Mouse (Mus musculus): Measurements from ENCODE around the gene Ogdhl. TPM values are rescaled to one million over a fixed set of nuclear protein-coding genes. Genes with fewer than 3 reads are reported as not detected.
"Not testable (repeated sequence)": the region's sequence is repeated elsewhere in the genome, so short reads cannot be mapped to it uniquely, and the experiment has no call there.

Gene Ogdhl
- total RNA-seq (2021): 1 to 10 TPM; 1.7 to 2.3 TPM
- long read RNA-seq, experiment 1, partial matches to known transcripts: 0 of 3 reads
- long read RNA-seq, experiment 1, other reads (novel, unspliced or antisense): 0 of 3 reads
- long read RNA-seq, experiment 2, partial matches to known transcripts: 0 of 1 reads
- long read RNA-seq, experiment 2, other reads (novel, unspliced or antisense): 0 of 1 reads

DNA sequence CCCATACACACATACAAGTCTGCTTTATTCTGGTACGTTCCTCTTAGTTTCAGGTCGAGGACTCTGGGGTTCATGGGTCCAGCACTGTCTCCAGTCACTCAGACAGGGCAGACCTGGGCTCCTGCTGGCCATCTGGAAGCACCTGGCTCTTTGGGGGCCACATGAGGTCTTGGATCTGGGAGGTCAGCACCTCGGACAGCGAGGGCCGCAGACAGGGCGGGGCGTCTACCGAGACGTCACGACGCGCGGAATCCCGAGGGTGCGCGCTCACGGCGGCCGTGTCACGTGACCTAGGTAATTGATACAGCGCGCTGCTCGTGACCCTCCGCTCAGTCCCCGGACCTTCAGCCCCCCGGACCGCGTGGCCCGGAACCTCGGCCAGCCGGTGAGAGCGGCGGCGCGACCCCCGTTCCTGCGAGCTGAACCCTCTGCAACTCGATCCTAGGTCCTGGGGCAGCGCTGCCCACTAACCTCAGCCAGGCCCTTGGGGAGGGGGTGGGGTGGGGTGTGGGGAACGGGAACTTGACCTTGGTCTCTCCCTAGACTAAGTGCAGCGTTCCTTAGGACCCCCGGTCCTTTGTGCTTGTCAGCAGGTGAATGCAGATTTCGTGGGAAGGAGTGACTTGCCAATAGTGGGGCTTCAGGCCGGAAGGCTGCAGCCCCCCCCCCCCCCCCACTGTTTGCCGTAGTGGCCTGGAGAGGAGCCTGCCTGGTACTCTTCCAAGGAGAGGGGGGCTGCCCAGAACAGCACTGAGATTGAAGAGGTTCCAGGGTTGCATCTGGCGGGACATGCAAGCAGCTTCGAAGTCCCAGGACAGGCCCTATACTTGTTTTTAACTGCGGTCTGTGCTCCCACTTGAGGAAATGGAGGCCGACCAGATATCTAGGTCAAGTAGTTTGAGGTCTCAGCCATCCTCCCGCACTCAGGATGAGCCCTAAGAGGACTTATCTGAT is at the start of gene Ogdhl:
Gene Ogdhl, plus strand, starts transcription at position 288 of the 954 bp plus-strand sequence.
- DNase-seq: peak; percentile 75

DNA sequence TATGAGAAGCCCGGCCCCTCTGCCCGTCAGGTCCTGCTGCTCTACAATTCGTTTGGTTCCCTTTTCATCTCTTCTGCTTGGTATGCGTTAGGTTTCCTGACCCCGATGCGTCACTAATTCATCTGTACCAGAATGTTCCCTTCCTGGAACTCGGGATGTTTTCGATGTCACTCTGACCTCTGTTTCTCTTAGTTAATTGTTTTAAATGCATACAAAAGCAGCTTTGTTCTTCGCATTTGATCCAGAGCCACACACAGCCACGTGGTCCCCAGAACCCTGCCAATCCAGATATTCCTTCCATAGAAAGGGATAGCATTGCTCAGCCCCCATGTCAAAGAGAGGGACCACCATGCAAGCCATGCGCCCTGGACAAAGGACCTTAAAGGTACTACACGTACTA is 20.2 kb upstream of the Ogdhl start:
- no peak for DNase-seq

DNA sequence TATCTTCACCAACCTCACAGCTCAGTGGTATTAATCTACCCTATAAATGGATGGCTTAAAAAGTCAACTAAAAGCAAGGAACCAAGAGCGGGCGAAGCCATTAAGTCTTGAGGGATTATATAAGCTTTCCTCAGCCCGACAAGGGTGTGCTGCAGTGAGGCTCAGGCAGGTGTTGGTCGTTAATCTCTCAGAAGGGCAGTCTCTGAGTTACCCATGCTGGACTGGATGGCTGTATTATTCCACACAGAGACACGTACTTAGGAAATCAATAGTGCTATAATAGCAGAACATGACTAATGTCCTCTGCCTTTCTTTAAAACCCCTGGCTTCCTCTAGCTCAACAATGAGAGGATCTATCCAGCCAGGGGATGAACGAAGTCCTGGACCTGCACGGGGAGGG is 19.4 kb upstream of the Ogdhl start:
- DNase-seq: no peak

DNA sequence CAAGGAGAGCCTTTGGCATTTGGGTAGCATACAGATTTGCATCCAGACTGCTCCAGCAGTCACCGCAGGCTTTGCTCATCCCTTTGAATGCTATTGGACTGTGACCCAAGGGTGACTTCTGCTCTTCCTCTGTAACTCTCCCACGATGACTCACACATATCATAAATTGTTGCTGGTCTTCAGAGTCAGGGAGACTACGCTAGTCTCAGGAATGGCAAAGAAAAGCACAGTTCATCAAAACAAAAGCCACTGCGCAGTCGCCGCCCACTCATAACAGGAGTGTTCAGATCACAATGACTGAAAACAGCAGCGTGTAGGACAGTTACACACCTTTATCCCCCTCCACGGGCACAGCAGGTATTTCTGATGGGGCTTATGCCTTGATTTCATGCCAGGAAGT is 16.9 kb upstream of the Ogdhl start:
- DNase-seq: no peak

DNA sequence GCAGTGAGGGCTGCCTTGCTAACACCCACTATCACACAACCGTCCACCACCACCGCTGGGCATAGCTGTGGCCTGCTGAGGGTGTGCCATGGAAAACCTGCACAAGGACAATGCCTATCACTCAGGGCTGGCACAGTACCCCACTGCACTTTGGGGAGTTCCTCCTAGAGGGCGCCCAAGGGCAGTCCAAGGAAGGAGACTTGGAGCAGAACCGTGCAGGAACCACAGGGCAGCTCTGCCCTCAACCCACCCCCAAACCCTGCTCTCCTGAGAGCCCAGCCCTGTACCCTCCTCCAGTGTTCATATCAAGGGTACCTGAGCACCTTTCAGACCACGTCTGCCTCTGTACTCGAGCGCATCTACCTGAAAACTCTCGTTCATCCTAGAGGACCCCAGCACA is 11.9 kb upstream of the Ogdhl start:
- DNase-seq: peak; percentile 47

DNA sequence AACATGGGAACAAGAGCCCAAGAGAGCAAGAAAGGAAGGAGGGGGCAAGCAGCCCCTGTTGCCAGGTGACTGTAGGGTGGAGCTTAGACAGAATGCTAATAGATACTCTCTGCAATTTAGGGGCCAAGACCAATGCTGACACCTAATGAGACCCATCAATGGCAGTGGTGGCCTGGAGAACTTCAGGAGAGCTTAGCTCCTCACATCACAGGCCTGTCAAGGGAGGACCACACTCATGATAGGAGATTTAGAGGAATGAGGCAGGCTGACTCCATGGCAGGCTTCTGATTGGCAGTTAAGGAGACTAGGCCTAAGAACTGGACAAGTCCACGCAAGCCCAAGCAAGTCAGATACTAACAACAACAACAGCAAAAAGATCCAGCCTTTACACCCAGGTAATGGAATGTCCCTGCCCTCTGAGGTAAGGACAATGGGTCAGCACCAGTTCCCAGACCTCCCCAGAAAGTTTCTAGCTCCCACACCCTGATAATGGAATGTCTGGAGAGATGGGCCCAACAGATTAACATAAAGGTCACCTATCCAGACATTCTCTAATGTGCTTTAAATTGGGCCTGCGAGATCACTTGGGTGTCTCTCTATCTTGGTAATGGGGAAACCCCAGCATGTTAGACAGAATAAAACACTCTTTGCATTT is 10.3 kb upstream of the Ogdhl start:
- no peak for DNase-seq

DNA sequence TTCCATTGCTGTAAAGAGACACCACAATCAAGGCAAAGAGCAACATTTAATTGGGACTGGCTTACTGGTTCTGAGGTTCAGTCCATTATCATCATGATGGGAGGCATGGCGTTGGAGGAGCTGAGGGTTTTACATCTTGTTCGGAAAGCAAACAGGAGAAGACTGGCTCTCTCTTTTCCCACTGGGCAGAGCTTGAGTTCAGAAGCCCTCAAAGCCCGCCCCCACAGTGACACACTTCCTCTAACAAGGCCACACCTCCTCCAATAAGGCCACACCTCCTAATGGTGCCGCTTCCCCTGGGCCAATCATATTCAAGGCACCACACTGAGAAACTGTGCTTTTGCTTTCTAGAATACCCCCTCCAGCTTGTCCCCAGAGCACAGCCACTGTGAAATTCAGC is 4.0 kb upstream of the Ogdhl start:
- DNase-seq: no peak

DNA sequence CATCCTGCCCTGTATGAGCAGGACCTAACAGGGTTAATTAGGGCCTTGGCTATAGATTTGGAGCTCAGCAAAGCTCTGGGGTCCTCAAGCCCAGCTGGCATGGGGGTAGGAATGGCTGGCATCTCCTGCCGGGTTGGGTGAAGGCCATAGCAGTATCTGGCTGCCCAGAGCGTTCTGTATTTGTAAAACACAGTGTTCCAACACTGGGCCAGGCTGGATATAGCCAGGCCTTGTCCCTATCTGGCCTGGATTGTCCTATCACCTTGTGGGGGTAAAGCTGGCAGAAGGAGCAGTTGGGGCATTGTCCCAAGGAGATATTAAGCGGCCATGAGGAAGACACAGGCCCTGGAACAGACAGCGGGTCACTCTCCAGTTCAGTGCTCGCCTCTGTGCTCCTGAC is 1.4 kb downstream of the Ogdhl start:
- DNase-seq: no peak

DNA sequence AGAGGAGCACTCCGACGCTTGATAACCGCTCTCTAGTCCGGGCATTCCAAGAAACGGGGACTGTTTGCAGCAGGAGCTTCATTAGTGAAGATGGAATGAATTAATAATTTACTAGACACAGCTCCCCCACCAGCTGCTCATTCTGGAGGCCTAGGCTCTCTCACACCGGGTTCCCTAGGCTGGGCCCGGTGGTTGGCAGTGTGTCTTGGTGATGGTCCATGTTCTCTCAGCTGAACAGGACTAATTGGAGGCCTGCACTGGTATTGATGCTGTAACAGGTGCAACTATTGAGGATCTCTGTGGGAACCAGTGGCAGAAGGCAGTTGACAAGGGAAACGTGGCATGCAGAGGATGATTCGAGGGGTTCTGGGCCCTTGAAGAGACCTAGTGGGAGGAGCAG is 5.5 kb downstream of the Ogdhl start:
- no peak for DNase-seq

DNA sequence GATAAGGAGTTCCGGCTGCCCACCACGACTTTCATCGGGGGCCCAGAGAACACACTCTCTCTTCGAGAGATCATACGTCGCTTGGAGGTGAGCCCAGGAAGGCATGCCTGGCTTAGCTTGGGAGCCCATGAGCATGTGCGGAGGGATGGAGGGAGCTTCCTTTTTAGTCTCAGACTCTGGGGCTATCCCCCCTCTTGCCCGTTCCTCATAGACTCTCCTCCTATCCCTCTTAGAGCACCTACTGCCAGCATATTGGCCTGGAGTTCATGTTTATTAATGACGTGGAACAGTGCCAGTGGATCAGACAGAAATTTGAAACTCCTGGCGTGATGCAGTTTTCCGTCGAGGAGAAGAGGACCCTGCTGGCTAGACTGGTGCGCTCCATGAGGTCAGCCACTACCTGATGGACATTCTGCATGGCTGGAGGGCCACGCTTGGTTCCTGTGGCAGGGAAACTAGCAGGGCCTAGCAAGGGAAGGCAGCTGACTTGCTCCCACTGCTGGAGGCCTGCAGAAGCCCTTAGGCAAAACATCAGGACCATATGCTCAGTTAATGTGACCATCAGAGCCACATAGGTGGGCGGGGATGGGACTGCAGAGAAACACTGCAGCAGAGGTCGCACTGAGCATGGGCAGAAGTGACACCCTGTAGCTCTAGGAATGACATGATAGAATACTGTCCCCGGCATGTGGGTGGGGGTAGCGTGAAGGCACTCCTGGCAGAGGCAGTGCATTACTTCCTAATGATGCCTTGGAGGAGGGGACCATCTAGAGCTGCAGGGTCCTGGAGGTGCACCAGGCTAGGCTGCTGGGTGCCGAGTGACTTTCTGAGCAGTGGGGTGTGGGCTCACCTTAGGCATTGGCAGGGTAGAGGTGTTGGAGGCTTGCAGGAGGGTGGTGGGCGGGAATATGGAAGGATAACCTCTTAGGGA is 11.0 kb downstream of the Ogdhl start:
- no peak for DNase-seq

DNA sequence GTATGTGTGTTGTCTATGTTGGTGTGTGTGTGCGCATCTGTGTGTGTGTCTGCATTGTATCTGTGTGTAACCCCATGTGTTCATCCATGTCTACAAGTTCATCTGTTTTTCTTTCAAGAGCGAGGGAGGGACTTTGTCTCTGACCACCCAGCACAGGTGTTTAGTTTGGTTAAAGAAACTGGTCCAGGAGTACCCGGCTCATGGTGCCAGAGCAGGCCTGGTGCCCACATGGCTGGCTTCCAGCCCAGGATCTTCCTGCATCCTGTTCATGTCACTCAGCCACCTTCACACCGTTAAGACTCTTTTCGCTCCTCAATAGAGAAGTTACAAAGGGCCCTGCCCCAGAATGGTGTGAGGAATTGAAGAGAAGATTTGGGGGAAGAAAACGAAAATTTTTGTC is 14.2 kb downstream of the Ogdhl start:
- no peak for DNase-seq

DNA sequence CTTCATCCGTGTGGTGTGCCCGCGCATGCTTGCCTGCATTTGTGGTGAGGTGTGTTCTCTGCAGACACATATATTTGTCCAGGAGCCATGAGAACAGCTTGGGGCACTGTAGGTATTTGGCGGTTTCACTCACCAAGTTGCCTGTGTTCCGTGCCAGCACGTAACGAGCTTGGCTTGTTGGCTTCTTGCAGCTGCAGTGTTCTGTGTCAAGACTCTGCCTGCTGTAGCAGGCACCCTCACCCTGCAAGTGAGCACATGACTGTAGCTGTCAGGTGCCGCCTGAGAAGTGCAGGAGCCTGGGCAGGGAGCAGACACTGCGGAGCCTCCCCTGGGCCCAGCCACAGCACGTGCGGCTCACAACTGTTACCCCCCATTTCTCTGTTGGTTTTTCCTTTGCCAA is 14.7 kb downstream of the Ogdhl start:
- DNase-seq: no peak

DNA sequence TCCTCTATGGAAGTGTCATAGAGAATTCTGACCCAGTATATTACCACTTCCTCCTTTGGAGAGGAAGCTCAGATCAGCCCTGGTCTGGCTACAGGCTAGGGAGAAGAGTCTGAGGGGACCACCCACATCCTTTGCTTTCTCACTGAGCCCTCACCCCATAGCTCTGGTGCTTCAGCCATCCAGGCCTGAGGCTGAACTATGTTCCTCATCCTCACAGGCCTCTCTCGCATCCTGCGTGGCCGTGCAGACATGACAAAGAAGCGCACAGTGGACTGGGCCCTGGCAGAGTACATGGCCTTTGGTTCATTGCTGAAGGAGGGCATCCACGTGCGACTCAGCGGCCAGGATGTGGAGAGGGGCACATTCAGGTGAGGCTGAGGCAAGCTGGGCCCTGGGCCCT is 20.0 kb downstream of the Ogdhl start:
- no peak for DNase-seq

DNA sequence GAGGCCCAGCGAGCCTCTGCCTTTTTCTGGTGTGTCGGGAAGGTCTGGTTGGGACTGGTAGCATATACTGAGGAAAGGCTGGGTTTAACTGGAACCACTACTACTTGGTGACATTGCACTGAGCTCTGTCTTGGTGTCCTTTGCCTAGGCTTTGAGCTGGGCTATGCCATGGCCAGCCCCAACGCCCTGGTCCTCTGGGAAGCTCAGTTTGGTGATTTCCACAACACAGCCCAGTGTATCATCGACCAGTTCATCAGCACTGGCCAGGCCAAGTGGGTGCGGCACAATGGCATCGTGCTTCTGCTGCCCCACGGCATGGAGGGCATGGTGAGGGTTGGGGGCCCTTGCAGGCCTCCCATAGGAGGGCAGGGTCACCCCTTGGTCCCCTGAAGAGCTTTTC is 22.4 kb downstream of the Ogdhl start:
- no peak for DNase-seq

DNA sequence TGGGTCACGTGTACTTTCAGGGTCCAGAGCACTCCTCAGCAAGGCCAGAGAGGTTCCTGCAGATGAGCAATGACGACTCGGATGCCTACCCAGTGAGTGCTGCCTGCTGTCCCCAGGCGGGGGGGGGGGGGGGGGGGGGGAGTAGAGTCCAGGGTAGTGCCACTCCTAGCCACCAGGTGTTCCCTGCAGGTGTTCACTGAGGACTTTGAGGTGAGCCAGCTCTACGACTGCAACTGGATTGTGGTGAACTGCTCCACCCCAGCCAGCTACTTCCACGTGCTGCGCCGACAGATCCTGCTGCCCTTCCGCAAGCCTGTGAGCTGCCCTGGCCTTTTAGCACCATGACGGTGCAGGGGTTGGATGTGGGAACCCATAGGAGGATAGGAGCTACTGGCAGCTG is 22.9 kb downstream of the Ogdhl start:
- DNase-seq: no peak

DNA sequence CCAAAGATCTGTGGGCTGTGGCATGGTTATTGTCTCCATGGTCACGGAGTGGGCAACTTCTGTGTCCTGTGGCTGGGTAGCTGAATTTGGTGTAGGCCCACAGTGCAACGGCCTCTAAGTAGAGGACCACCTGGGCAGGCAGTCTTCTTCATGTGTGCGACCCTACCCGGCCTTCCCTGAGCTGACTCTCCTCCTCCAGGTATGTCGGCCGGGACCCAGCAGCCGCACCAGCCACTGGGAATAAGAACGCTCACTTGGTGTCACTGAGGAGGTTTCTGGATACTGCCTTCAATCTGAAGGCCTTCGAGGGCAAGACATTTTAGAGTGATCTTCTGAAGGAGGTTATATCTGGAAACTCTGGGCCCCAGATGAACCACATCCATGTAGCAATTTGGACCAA is 25.5 kb downstream of the Ogdhl start:
- DNase-seq: no peak

DNA sequence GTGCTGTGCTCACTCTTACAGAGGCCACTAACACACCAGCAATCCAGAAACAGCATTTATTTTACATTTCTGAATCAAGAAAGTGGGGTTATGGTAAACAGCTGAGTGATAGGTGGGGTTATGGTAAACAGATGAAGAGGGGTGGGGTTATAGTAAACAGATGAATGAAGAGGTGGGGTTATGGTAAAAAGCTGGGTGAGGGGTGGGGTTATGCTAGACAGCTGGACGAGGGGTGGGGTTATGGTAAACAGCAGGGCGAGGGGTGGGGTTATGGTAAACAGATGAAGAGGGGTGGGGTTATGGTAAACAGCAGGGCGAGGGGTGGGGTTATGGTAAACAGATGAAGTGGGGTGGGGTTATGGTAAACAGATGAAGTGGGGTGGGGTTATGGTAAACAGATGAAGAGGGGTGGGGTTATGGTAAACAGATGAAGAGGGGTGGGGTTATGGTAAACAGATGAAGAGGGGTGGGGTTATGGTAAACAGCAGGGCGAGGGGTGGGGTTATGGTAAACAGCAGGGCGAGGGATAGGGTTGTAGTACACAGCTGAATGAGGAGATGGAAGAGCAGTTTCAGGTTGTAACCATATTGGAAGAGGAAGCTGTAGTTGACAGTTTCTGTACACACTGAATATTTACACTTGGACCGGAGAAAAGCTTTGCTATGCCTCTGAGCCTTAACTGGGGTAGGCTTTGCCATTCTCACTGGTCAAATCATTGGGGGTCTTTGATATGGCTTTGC is 29.5 kb downstream of the Ogdhl start:
- not testable (repeated sequence) for DNase-seq

DNA sequence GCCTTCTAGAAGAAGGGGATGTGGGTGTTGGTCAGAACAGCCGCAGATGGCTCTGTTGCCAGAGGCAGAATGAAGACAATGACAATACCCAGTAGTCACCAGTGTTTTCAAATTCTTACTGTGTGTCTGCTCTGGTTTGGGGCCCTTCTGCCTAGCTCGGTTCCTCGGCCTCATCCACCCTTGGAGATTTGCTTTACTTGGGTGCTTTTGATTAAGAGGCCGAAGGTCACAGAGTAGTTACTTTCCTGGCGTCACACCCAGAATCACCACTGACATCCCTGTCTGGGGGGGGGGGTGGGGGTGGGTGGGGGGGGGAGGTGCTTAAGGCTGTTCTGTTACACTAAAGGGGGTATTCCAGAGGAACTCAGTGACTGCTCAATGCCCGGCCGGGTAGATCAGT is 42.5 kb downstream of the Ogdhl start:
- DNase-seq: no peak

DNA sequence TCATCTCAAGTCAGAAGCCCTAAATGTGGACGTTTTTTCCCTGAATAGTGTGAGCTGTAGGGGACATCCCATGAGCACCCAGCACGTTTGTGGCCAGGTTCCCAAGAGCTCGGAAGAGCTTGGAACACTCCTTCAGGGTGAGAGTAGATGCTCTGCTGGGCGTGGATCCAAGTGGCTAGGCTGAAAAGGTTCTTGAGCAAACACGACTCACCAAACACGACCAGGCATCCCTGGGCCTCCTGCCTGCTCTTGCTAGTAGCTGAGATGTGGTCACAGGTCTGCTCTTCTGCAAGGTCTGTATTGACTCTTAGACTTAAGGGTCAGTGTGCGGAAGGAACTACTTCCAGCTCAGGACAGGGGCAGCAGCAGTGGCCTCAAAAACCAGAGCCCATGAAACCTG is 47.9 kb downstream of the Ogdhl start:
- no peak for DNase-seq

DNA sequence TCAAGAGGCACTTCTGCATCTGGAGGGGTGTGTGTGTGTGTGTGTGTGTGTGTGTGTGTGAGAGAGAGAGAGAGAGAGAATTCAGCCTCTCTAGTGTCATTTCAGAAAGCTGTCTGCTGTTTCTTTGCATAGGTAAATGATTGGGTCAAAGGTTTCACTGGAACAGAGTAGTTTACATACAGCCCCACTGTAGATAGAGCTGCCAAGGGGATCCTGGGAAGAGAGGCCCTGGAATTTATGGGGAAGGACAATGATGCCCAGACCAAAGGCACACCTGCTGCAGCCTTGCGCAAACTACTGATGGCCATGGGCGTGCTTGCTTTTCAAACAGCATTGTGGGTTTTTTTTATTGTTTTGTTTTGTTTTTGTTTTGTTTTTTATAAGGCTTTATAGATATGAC is 50.7 kb downstream of the Ogdhl start:
- DNase-seq: no peak

DNA sequence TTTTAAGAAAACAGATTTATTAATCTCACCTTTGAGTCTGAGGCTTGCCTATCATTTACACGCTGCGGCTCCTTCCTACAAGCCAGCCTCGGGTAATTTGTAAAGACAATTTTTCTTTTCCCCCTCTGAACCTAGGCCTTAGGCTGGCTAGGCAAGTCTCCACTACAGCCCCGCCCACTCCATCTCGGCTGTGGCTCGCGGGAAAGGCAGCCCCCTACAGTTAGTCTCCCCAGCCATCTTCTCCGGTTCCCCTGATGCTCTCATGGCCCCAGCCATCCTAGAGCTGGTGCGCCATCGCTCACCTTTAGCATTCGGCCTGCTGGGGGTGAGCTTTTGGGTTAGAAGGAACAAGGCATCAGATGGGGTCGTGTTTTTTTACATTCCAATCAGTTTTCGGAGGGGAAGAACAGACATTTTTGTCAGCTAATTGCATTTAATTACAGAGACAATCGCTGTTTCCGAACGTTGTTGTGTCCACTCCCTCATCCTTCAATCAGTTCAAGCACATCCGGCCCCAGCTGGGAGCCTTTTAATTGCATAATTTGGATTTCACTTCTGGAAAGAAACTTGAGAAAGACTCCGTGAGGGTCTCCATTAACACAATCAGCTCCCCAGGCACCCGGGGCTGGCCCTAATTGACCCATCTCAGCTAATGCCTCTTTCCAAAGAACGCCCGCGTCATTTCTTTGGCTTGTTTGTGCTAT is 57.7 kb downstream of the Ogdhl start:
- no peak for DNase-seq
